Mouse (Mus musculus) G1E (cell line): ENCODE results near the gene St8sia1. TPM values are rescaled to one million over a fixed set of nuclear protein-coding genes. Genes with fewer than 3 reads are reported as not detected.

ENCODE experiments used
- ATAC-seq: 2 replicates; pipeline ENCODE4 v1.8.0; 2016; ENCODE audit warnings: mild to moderate bottlenecking; ENCODE audit not compliant: insufficient number of reproducible peaks, poor library complexity, low FRiP score, severe bottlenecking; ENCODE audit errors: extremely low read depth
- DNase-seq: peaks from one replicate; pipeline ENCODE4 v3.0.0; 2012; ENCODE audit warnings: low spot score
- H3K27me3 ChIP-seq: 2 replicates; pipeline ENCODE4 v1.6.1; 2012; ENCODE audit warnings: mild to moderate bottlenecking, low read length, inconsistent platforms; ENCODE audit not compliant: insufficient read depth
- H3K36me3 ChIP-seq: replicated peaks from 2 replicates; pipeline ENCODE3; 2012; ENCODE audit warnings: mild to moderate bottlenecking, inconsistent platforms
- H3K4me1 ChIP-seq: 2 replicates; pipeline ENCODE4 v1.6.1; 2012; ENCODE audit warnings: low read depth, low read length, inconsistent platforms, mixed read lengths; ENCODE audit not compliant: insufficient read depth
- H3K4me3 ChIP-seq: 2 replicates; pipeline ENCODE4 v1.5.1; 2012; ENCODE audit warnings: low read depth, mild to moderate bottlenecking, inconsistent platforms, low read length, moderate library complexity, mixed read lengths
- H3K9me3 ChIP-seq: replicated peaks from 2 replicates; pipeline ENCODE4 v1.6.1; 2012; ENCODE audit warnings: inconsistent platforms
- CTCF ChIP-seq: IDR thresholded peaks from 2 replicates; pipeline ENCODE4 v1.5.1; 2012; ENCODE audit warnings: low read depth, low read length, inconsistent platforms, mixed read lengths
- GATA1 ChIP-seq: IDR thresholded peaks from 2 replicates; pipeline ENCODE4 v1.6.1; 2012; ENCODE audit warnings: borderline replicate concordance, low read length, inconsistent platforms, mixed read lengths
- GATA2 ChIP-seq: IDR thresholded peaks from 2 replicates; pipeline ENCODE4 v1.6.1; 2012; ENCODE audit warnings: low read depth, low read length, inconsistent platforms, borderline replicate concordance
- POLR2AphosphoS5 ChIP-seq: IDR thresholded peaks from 2 replicates; pipeline ENCODE4 v1.6.1; 2012; ENCODE audit warnings: low read depth, low read length, inconsistent platforms; ENCODE audit not compliant: insufficient replicate concordance
- TAL1 ChIP-seq: conservative IDR thresholded peaks from 2 replicates; pipeline ENCODE4 v1.6.1; 2012; ENCODE audit warnings: low read depth, low read length, inconsistent platforms, mixed read lengths
- polyA plus RNA-seq: library from polyadenylated mRNA; stranded (reverse); fragments of >175 nt; gene quantifications from 2 replicates; pipeline ENCODE4 v1.2.3, GENCODE M21; 2012
- total RNA-seq, 2 experiments: library from RNA; stranded (forward) in 1 of 2; stranded (reverse) in 1 of 2; fragments of 200-1000 nt in 1 of 2; fragments of >200 nt in 1 of 2; fragmentation: Nextera tagmentation in 1 of 2; gene quantifications; 2 replicates each; pipeline ENCODE4 v1.2.3; 2014 to 2017

The St8sia1 gene
- total and polyA plus RNA-seq, 3 experiments: 0.11 TPM; not detected in 2

- TF ChIP-seq CTCF (no peak), TAL1 (no peak), GATA2 (no peak), POLR2AphosphoS5 (no peak)
- H3K9me3 ChIP-seq: no peaks in the 10 kb centered on the region
- no peak overlapping the region for H3K4me3 ChIP-seq
- DNase-seq (no peak), ATAC-seq (no peak)
- peaks cover 19% of the 10 kb centered on the region for H3K27me3 ChIP-seq
- no peaks in the 10 kb centered on the region for H3K36me3 ChIP-seq
- H3K4me1 ChIP-seq: peaks cover 15% of the 10 kb centered on the region
These were observed 108.5 kb downstream of the St8sia1 start for GRCm38 (mm10) chr6:142855761-142856160.

GRCm38 (mm10) chr6:142852419-142853377, 111.6 kb downstream of the St8sia1 start:
- peaks cover 21% of the 10 kb centered on the region for H3K27me3 ChIP-seq
- TF ChIP-seq TAL1 (no peak), GATA1 (no peak), POLR2AphosphoS5 (no peak), CTCF (no peak), GATA2 (no peak)
- H3K36me3 ChIP-seq: no peaks in the 10 kb centered on the region
- H3K4me3 ChIP-seq: no peak overlapping the region
- ATAC-seq (no peak), DNase-seq (no peak)
- H3K9me3 ChIP-seq: no peaks in the 10 kb centered on the region
- H3K4me1 ChIP-seq: peaks cover 12% of the 10 kb centered on the region

- H3K4me1 ChIP-seq: peaks cover 6% of the 10 kb centered on the region
- no peaks in the 10 kb centered on the region for H3K9me3 ChIP-seq
- TF ChIP-seq TAL1 (no peak), CTCF (no peak), GATA2 (no peak), GATA1 (no peak), POLR2AphosphoS5 (no peak)
- H3K36me3 ChIP-seq: no peaks in the 10 kb centered on the region
- DNase-seq (no peak), ATAC-seq (no peak)
- peaks cover 20% of the 10 kb centered on the region for H3K27me3 ChIP-seq
- no peak overlapping the region for H3K4me3 ChIP-seq
These were observed 113.8 kb downstream of the St8sia1 start for GRCm38 (mm10) chr6:142850436-142850835.

GRCm38 (mm10) chr6:142849326-142849725, 114.9 kb downstream of the St8sia1 start:
- DNase-seq: no peak
- no peak for ATAC-seq
- TF ChIP-seq GATA2: no peak
- no peak for TF ChIP-seq CTCF
- TF ChIP-seq TAL1: no peak
- TF ChIP-seq GATA1: no peak
- no peak for TF ChIP-seq POLR2AphosphoS5
- Histone ChIP-seq H3K36me3 (no peaks in the 10 kb centered on the region), H3K4me1 (peaks cover 6% of the 10 kb centered on the region), H3K4me3 (no peak overlapping the region), H3K9me3 (no peaks in the 10 kb centered on the region), H3K27me3 (peaks cover 22% of the 10 kb centered on the region)

GRCm38 (mm10) chr6:142847914-142848674, 116.2 kb downstream of the St8sia1 start:
- Histone ChIP-seq H3K4me1 (no peaks in the 10 kb centered on the region), H3K4me3 (no peak overlapping the region), H3K27me3 (peaks cover 17% of the 10 kb centered on the region), H3K36me3 (no peaks in the 10 kb centered on the region), H3K9me3 (no peaks in the 10 kb centered on the region)
- no peak for TF ChIP-seq POLR2AphosphoS5
- TF ChIP-seq GATA1: no peak
- no peak for TF ChIP-seq CTCF
- no peak for TF ChIP-seq GATA2
- no peak for TF ChIP-seq TAL1
- ATAC-seq (no peak), DNase-seq (no peak)

GRCm38 (mm10) chr6:142846855-142847254, 117.4 kb downstream of the St8sia1 start:
- no peak for TF ChIP-seq GATA2
- no peak for TF ChIP-seq POLR2AphosphoS5
- no peak for TF ChIP-seq CTCF
- no peak for TF ChIP-seq TAL1
- TF ChIP-seq GATA1: no peak
- ATAC-seq: no peak
- Histone ChIP-seq H3K4me1 (no peaks in the 10 kb centered on the region), H3K36me3 (no peaks in the 10 kb centered on the region), H3K4me3 (no peak overlapping the region), H3K27me3 (peaks cover 14% of the 10 kb centered on the region), H3K9me3 (no peaks in the 10 kb centered on the region)
- DNase-seq: no peak
